Mouse (Mus musculus): ENCODE measurements around the gene Tuba3b. TPM values are rescaled to one million over a fixed set of nuclear protein-coding genes. Genes with fewer than 3 reads are reported as not detected.

Tuba3b gene
- polyA plus RNA-seq, 1 experiment from 2014 or later, result not detected

GRCm38 (mm10) chr6:145616402-145617229 lies 1.1 kb downstream of the Tuba3b start:
- H3K27ac ChIP-seq (ENCODE audit: low read depth, low read length), result no peak overlapping the region
- ATAC-seq (ENCODE audit: low FRiP score, low TSS enrichment), result no peak
- WGBS, result 72% methylated on average over 5 of the region's 5 CpGs
- H3K4me1 ChIP-seq (ENCODE audit: control insufficient read depth, insufficient read depth, low read length), result no peaks in the 10 kb centered on the region
- H3K9ac ChIP-seq (ENCODE audit: low read depth, low read length), result no peak overlapping the region
- no peaks in the 10 kb centered on the region for H3K27me3 ChIP-seq (ENCODE audit: control insufficient read depth, insufficient read depth, low read length)
- H3K4me2 ChIP-seq (replicated peaks; ENCODE audit: low read depth, low read length), result no peak overlapping the region
- no peak overlapping the region for H3K4me3 ChIP-seq (ENCODE audit: low read length)
- H3K9me3 ChIP-seq (ENCODE audit: control insufficient read depth, low read length), result 0 out of 2 replicates have a peak, but pooled peaks cover 5% of the 10 kb centered on the region
- H3K36me3 ChIP-seq (ENCODE audit: control insufficient read depth, insufficient read depth, low read length), result no peaks in the 10 kb centered on the region

GRCm38 (mm10) chr6:145623141-145623540 lies 7.6 kb downstream of the Tuba3b start:
- no peak overlapping the region for H3K9ac ChIP-seq (ENCODE audit: low read depth, low read length)
- ATAC-seq (ENCODE audit: low FRiP score, low TSS enrichment), result no peak
- no peaks in the 10 kb centered on the region for H3K27me3 ChIP-seq (ENCODE audit: control insufficient read depth, insufficient read depth, low read length)
- no peak overlapping the region for H3K4me3 ChIP-seq (ENCODE audit: low read length)
- H3K4me1 ChIP-seq (ENCODE audit: control insufficient read depth, insufficient read depth, low read length), result no peaks in the 10 kb centered on the region
- no peak overlapping the region for H3K27ac ChIP-seq (ENCODE audit: low read depth, low read length)
- H3K36me3 ChIP-seq (ENCODE audit: control insufficient read depth, insufficient read depth, low read length), result no peaks in the 10 kb centered on the region
- H3K4me2 ChIP-seq (replicated peaks; ENCODE audit: low read depth, low read length), result no peak overlapping the region
- no peaks in the 10 kb centered on the region for H3K9me3 ChIP-seq (ENCODE audit: control insufficient read depth, low read length)
- 81% methylated on average over 4 of the region's 4 CpGs for WGBS

- no peaks in the 10 kb centered on the region for H3K9me3 ChIP-seq (ENCODE audit: control insufficient read depth, low read length)
- no peak overlapping the region for H3K9ac ChIP-seq (ENCODE audit: low read depth, low read length)
- H3K36me3 ChIP-seq (ENCODE audit: control insufficient read depth, insufficient read depth, low read length), result no peaks in the 10 kb centered on the region
- no peaks in the 10 kb centered on the region for H3K27me3 ChIP-seq (ENCODE audit: control insufficient read depth, insufficient read depth, low read length)
- no peak overlapping the region for H3K4me2 ChIP-seq (replicated peaks; ENCODE audit: low read depth, low read length)
- WGBS, result 61% methylated on average over 6 of the region's 6 CpGs
- no peak overlapping the region for H3K4me3 ChIP-seq (ENCODE audit: low read length)
- no peaks in the 10 kb centered on the region for H3K4me1 ChIP-seq (ENCODE audit: control insufficient read depth, insufficient read depth, low read length)
- no peak for ATAC-seq (ENCODE audit: low FRiP score, low TSS enrichment)
- no peak overlapping the region for H3K27ac ChIP-seq (ENCODE audit: low read depth, low read length)
Measured at GRCm38 (mm10) chr6:145630269-145630668, 14.7 kb downstream of the Tuba3b start.

- H3K27ac ChIP-seq (ENCODE audit: low read depth, low read length), result no peak overlapping the region
- ATAC-seq (ENCODE audit: low FRiP score, low TSS enrichment), result no peak
- no peak overlapping the region for H3K9ac ChIP-seq (ENCODE audit: low read depth, low read length)
- H3K27me3 ChIP-seq (ENCODE audit: control insufficient read depth, insufficient read depth, low read length), result no peaks in the 10 kb centered on the region
- H3K36me3 ChIP-seq (ENCODE audit: control insufficient read depth, insufficient read depth, low read length), result no peaks in the 10 kb centered on the region
- H3K9me3 ChIP-seq (ENCODE audit: control insufficient read depth, low read length), result no peaks in the 10 kb centered on the region; the same call in 1 of the 2 replicates
- 73% methylated on average over 2 of the region's 2 CpGs for WGBS
- H3K4me2 ChIP-seq (replicated peaks; ENCODE audit: low read depth, low read length), result no peak overlapping the region
- H3K4me3 ChIP-seq (ENCODE audit: low read length), result no peak overlapping the region
- peaks cover 6% of the 10 kb centered on the region; the same call in 1 of the 2 replicates for H3K4me1 ChIP-seq (ENCODE audit: control insufficient read depth, insufficient read depth, low read length)
Measured at GRCm38 (mm10) chr6:145634454-145634853, 18.9 kb downstream of the Tuba3b start.

GRCm38 (mm10) chr6:145636682-145637081 lies 21.1 kb downstream of the Tuba3b start:
- ATAC-seq (ENCODE audit: low FRiP score, low TSS enrichment), result 0 out of 2 replicates have a peak, but pooled peaks have one; percentile 13
- no peak overlapping the region for H3K4me2 ChIP-seq (replicated peaks; ENCODE audit: low read depth, low read length)
- H3K4me3 ChIP-seq (ENCODE audit: low read length), result no peak overlapping the region
- no peaks in the 10 kb centered on the region for H3K27me3 ChIP-seq (ENCODE audit: control insufficient read depth, insufficient read depth, low read length)
- H3K4me1 ChIP-seq (ENCODE audit: control insufficient read depth, insufficient read depth, low read length), result peaks cover 6% of the 10 kb centered on the region; the same call in 1 of the 2 replicates
- WGBS, result 45% methylated on average over 4 of the region's 4 CpGs
- peaks cover 8% of the 10 kb centered on the region for H3K9me3 ChIP-seq (ENCODE audit: control insufficient read depth, low read length)
- no peaks in the 10 kb centered on the region for H3K36me3 ChIP-seq (ENCODE audit: control insufficient read depth, insufficient read depth, low read length)
- no peak overlapping the region for H3K27ac ChIP-seq (ENCODE audit: low read depth, low read length)
- no peak overlapping the region for H3K9ac ChIP-seq (ENCODE audit: low read depth, low read length)

GRCm38 (mm10) chr6:145638248-145638647 lies 22.7 kb downstream of the Tuba3b start:
- 58% methylated on average over 6 of the region's 6 CpGs for WGBS
- peaks cover 8% of the 10 kb centered on the region for H3K9me3 ChIP-seq (ENCODE audit: control insufficient read depth, low read length)
- no peak overlapping the region for H3K9ac ChIP-seq (ENCODE audit: low read depth, low read length)
- ATAC-seq (ENCODE audit: low FRiP score, low TSS enrichment), result peak; percentile 51
- H3K27ac ChIP-seq (ENCODE audit: low read depth, low read length), result peak overlapping the region; percentile 47; the same call in 1 of the 2 replicates
- no peak overlapping the region for H3K4me3 ChIP-seq (ENCODE audit: low read length)
- H3K4me2 ChIP-seq (replicated peaks; ENCODE audit: low read depth, low read length), result no peak overlapping the region
- H3K27me3 ChIP-seq (ENCODE audit: control insufficient read depth, insufficient read depth, low read length), result no peaks in the 10 kb centered on the region
- H3K36me3 ChIP-seq (ENCODE audit: control insufficient read depth, insufficient read depth, low read length), result no peaks in the 10 kb centered on the region
- peaks cover 6% of the 10 kb centered on the region; the same call in 1 of the 2 replicates for H3K4me1 ChIP-seq (ENCODE audit: control insufficient read depth, insufficient read depth, low read length)

- 57% methylated on average over 4 of the region's 4 CpGs for WGBS
- Histone ChIP-seq H3K27ac (ENCODE audit: low read depth, low read length) (no peak overlapping the region), H3K36me3 (ENCODE audit: control insufficient read depth, insufficient read depth, low read length) (no peaks in the 10 kb centered on the region), H3K9me3 (ENCODE audit: control insufficient read depth, low read length) (peaks cover 8% of the 10 kb centered on the region), H3K27me3 (ENCODE audit: control insufficient read depth, insufficient read depth, low read length) (no peaks in the 10 kb centered on the region), H3K4me3 (ENCODE audit: low read length) (no peak overlapping the region), H3K4me1 (ENCODE audit: control insufficient read depth, insufficient read depth, low read length) (peaks cover 6% of the 10 kb centered on the region; the same call in 1 of the 2 replicates), H3K9ac (ENCODE audit: low read depth, low read length) (no peak overlapping the region), H3K4me2 (replicated peaks; ENCODE audit: low read depth, low read length) (no peak overlapping the region)
- ATAC-seq (ENCODE audit: low FRiP score, low TSS enrichment), result no peak
Measured at GRCm38 (mm10) chr6:145640971-145641506, 25.5 kb downstream of the Tuba3b start.

- Histone ChIP-seq H3K4me2 (replicated peaks; ENCODE audit: low read depth, low read length) (no peak overlapping the region), H3K4me3 (ENCODE audit: low read length) (no peak overlapping the region), H3K9ac (ENCODE audit: low read depth, low read length) (no peak overlapping the region), H3K27ac (ENCODE audit: low read depth, low read length) (no peak overlapping the region), H3K27me3 (ENCODE audit: control insufficient read depth, insufficient read depth, low read length) (no peaks in the 10 kb centered on the region), H3K4me1 (ENCODE audit: control insufficient read depth, insufficient read depth, low read length) (no peaks in the 10 kb centered on the region), H3K36me3 (ENCODE audit: control insufficient read depth, insufficient read depth, low read length) (no peaks in the 10 kb centered on the region), H3K9me3 (ENCODE audit: control insufficient read depth, low read length) (peaks cover 2% of the 10 kb centered on the region; the same call in 1 of the 2 replicates)
- WGBS, result 74% methylated on average over 2 of the region's 2 CpGs
- ATAC-seq (ENCODE audit: low FRiP score, low TSS enrichment), result no peak
Measured at GRCm38 (mm10) chr6:145651976-145652375, 36.4 kb downstream of the Tuba3b start.

- Histone ChIP-seq H3K27ac (ENCODE audit: low read depth, low read length) (no peak overlapping the region), H3K36me3 (ENCODE audit: control insufficient read depth, insufficient read depth, low read length) (no peaks in the 10 kb centered on the region), H3K9ac (ENCODE audit: low read depth, low read length) (no peak overlapping the region), H3K4me3 (ENCODE audit: low read length) (no peak overlapping the region), H3K27me3 (ENCODE audit: control insufficient read depth, insufficient read depth, low read length) (no peaks in the 10 kb centered on the region), H3K4me1 (ENCODE audit: control insufficient read depth, insufficient read depth, low read length) (no peaks in the 10 kb centered on the region), H3K9me3 (ENCODE audit: control insufficient read depth, low read length) (peaks cover 2% of the 10 kb centered on the region; the same call in 1 of the 2 replicates), H3K4me2 (replicated peaks; ENCODE audit: low read depth, low read length) (no peak overlapping the region)
- no peak for ATAC-seq (ENCODE audit: low FRiP score, low TSS enrichment)
- 79% methylated on average over 5 of the region's 5 CpGs for WGBS
Measured at GRCm38 (mm10) chr6:145652986-145653385, 37.4 kb downstream of the Tuba3b start.
